Mouse (Mus musculus) heart, embryonic 12.5 days (tissue): Measurements from ENCODE around the gene Gpr15. TPM values are rescaled to one million over a fixed set of nuclear protein-coding genes. Genes with fewer than 3 reads are reported as not detected.
A peak's percentile ranks its signal among the peaks of the same experiment; 100 is the strongest.

ENCODE experiments used
- ATAC-seq: fragments of 200-750 bp; cut with Nextera tagmentation; 2 replicates; pipeline ENCODE4 v1.8.0; 2017; ENCODE audit warnings: moderate TSS enrichment, moderate library complexity; ENCODE audit not compliant: insufficient number of reproducible peaks, low FRiP score
- H3K27ac ChIP-seq: fragments of 300-500 bp; sonication (generic); 2 replicates; pipeline ENCODE4 v1.5.1; 2016; ENCODE audit warnings: mild to moderate bottlenecking, moderate library complexity; ENCODE audit not compliant: poor library complexity, severe bottlenecking
- H3K27me3 ChIP-seq: fragments of 300-500 bp; sonication (generic); replicated peaks from 2 replicates; pipeline ENCODE4 v1.6.1; 2016; ENCODE audit warnings: mild to moderate bottlenecking, moderate library complexity
- H3K36me3 ChIP-seq: fragments of 300-500 bp; sonication (generic); 2 replicates; pipeline ENCODE4 v1.6.1; 2016; ENCODE audit warnings: mild to moderate bottlenecking, moderate library complexity
- H3K4me1 ChIP-seq: fragments of 300-500 bp; sonication (generic); replicated peaks from 2 replicates; pipeline ENCODE4 v1.6.1; 2016; ENCODE audit warnings: mild to moderate bottlenecking
- H3K4me2 ChIP-seq: fragments of 300-500 bp; sonication (generic); 2 replicates; pipeline ENCODE4 v1.6.1; 2016; ENCODE audit warnings: mild to moderate bottlenecking, moderate library complexity
- H3K4me3 ChIP-seq: fragments of 300-500 bp; sonication (generic); 2 replicates; pipeline ENCODE4 v1.5.1; 2016; ENCODE audit warnings: mild to moderate bottlenecking
- H3K9ac ChIP-seq: fragments of 300-500 bp; sonication (generic); 2 replicates; pipeline ENCODE4 v1.6.1; 2016; ENCODE audit warnings: mild to moderate bottlenecking, moderate library complexity
- H3K9me3 ChIP-seq: fragments of 300-500 bp; sonication (generic); replicated peaks from 2 replicates; pipeline ENCODE4 v1.6.1; 2016; ENCODE audit warnings: mild to moderate bottlenecking, moderate library complexity
- WGBS: fragments of 180-500 bp; shearing (Covaris S2); methylation state at CpG from one replicate; pipeline ENCODE4 v1.1.7; 2016; 5-methylcytosine and 5-hydroxymethylcytosine counted together
- polyA plus RNA-seq: library from polyadenylated mRNA; unstranded; fragments of >200 nt; fragmentation: Nextera tagmentation; extraction: Ambion mirVana; gene quantifications from 2 replicates; pipeline ENCODE4 v1.2.1, GENCODE M21; 2016

The Gpr15 gene
- polyA plus RNA-seq, 1 experiment from 2014 or later = not detected

- Histone ChIP-seq H3K4me2 (no peak overlapping the region), H3K9ac (no peak overlapping the region), H3K4me1 (peaks cover 17% of the 10 kb centered on the region), H3K9me3 (no peaks in the 10 kb centered on the region), H3K27me3 (no peaks in the 10 kb centered on the region), H3K27ac (no peak overlapping the region), H3K36me3 (no peaks in the 10 kb centered on the region), H3K4me3 (no peak overlapping the region)
- 74% methylated on average over 12 of the region's 12 CpGs for WGBS
- no peak for ATAC-seq
These were observed 17.9 kb downstream of the Gpr15 start for GRCm38 (mm10) chr16:58700816-58701424.

GRCm38 (mm10) chr16:58700174-58700573 lies 18.7 kb downstream of the Gpr15 start:
- no peak for ATAC-seq
- no peak overlapping the region for H3K9ac ChIP-seq
- WGBS = 81% methylated on average over 6 of the region's 6 CpGs
- H3K4me1 ChIP-seq = peaks cover 17% of the 10 kb centered on the region
- H3K4me3 ChIP-seq = no peak overlapping the region
- H3K36me3 ChIP-seq = no peaks in the 10 kb centered on the region
- no peaks in the 10 kb centered on the region for H3K27me3 ChIP-seq
- no peak overlapping the region for H3K4me2 ChIP-seq
- no peaks in the 10 kb centered on the region for H3K9me3 ChIP-seq
- no peak overlapping the region for H3K27ac ChIP-seq

GRCm38 (mm10) chr16:58697261-58697660 lies 21.6 kb downstream of the Gpr15 start:
- no peak overlapping the region for H3K4me2 ChIP-seq
- no peak overlapping the region for H3K4me3 ChIP-seq
- H3K27ac ChIP-seq = no peak overlapping the region
- H3K4me1 ChIP-seq = 0 out of 2 replicates have a peak, but pooled peaks cover 8% of the 10 kb centered on the region
- 86% methylated on average over 1 of the region's 1 CpGs for WGBS
- no peaks in the 10 kb centered on the region for H3K27me3 ChIP-seq
- H3K9ac ChIP-seq = no peak overlapping the region
- H3K36me3 ChIP-seq = no peaks in the 10 kb centered on the region
- H3K9me3 ChIP-seq = no peaks in the 10 kb centered on the region
- no peak for ATAC-seq

- 87% methylated on average over 3 of the region's 3 CpGs for WGBS
- H3K27ac ChIP-seq = no peak overlapping the region
- ATAC-seq = no peak
- no peak overlapping the region for H3K4me2 ChIP-seq
- H3K27me3 ChIP-seq = no peaks in the 10 kb centered on the region
- H3K4me3 ChIP-seq = no peak overlapping the region
- no peaks in the 10 kb centered on the region for H3K36me3 ChIP-seq
- H3K9ac ChIP-seq = no peak overlapping the region
- 0 out of 2 replicates have a peak, but pooled peaks cover 8% of the 10 kb centered on the region for H3K4me1 ChIP-seq
- H3K9me3 ChIP-seq = no peaks in the 10 kb centered on the region
These were observed 22.1 kb downstream of the Gpr15 start for GRCm38 (mm10) chr16:58696796-58697195.

GRCm38 (mm10) chr16:58694091-58694490 lies 24.8 kb downstream of the Gpr15 start:
- no peak overlapping the region for H3K9ac ChIP-seq
- ATAC-seq = no peak
- no peaks in the 10 kb centered on the region for H3K9me3 ChIP-seq
- H3K36me3 ChIP-seq = no peaks in the 10 kb centered on the region
- no peak overlapping the region for H3K4me3 ChIP-seq
- H3K27ac ChIP-seq = no peak overlapping the region
- H3K27me3 ChIP-seq = no peaks in the 10 kb centered on the region
- H3K4me2 ChIP-seq = no peak overlapping the region
- 84% methylated on average over 5 of the region's 5 CpGs for WGBS
- H3K4me1 ChIP-seq = no peaks in the 10 kb centered on the region

GRCm38 (mm10) chr16:58690322-58690732 lies 28.5 kb downstream of the Gpr15 start:
- no peaks in the 10 kb centered on the region for H3K27me3 ChIP-seq
- ATAC-seq = no peak
- 78% methylated on average over 5 of the region's 5 CpGs for WGBS
- no peak overlapping the region for H3K9ac ChIP-seq
- no peak overlapping the region for H3K4me3 ChIP-seq
- peaks cover 9% of the 10 kb centered on the region; the same call in 1 of the 2 replicates for H3K4me1 ChIP-seq
- 0 out of 2 replicates have a peak, but pooled peaks cover 2% of the 10 kb centered on the region for H3K9me3 ChIP-seq
- H3K36me3 ChIP-seq = no peaks in the 10 kb centered on the region
- H3K4me2 ChIP-seq = no peak overlapping the region
- no peak overlapping the region for H3K27ac ChIP-seq

- H3K4me3 ChIP-seq = no peak overlapping the region
- H3K4me2 ChIP-seq = no peak overlapping the region
- no peaks in the 10 kb centered on the region for H3K27me3 ChIP-seq
- 72% methylated on average over 5 of the region's 5 CpGs for WGBS
- no peak for ATAC-seq
- H3K4me1 ChIP-seq = peaks cover 9% of the 10 kb centered on the region; the same call in 1 of the 2 replicates
- no peak overlapping the region for H3K9ac ChIP-seq
- no peaks in the 10 kb centered on the region for H3K36me3 ChIP-seq
- H3K9me3 ChIP-seq = 0 out of 2 replicates have a peak, but pooled peaks cover 2% of the 10 kb centered on the region
- no peak overlapping the region for H3K27ac ChIP-seq
These were observed 29.2 kb downstream of the Gpr15 start for GRCm38 (mm10) chr16:58689555-58690169.

GRCm38 (mm10) chr16:58688534-58688933 lies 30.3 kb downstream of the Gpr15 start:
- Histone ChIP-seq H3K4me3 (no peak overlapping the region), H3K4me2 (no peak overlapping the region)
- no peak for ATAC-seq

GRCm38 (mm10) chr16:58685548-58686537 lies 33.0 kb downstream of the Gpr15 start:
- H3K27ac ChIP-seq = 0 out of 2 replicates have a peak overlapping the region, but pooled peaks have one; percentile 21
- 52% methylated on average over 20 of the region's 20 CpGs for WGBS
- no peak for ATAC-seq
- peak overlapping the region; percentile 48 for H3K4me2 ChIP-seq
- H3K36me3 ChIP-seq = peaks cover 11% of the 10 kb centered on the region
- H3K9ac ChIP-seq = no peak overlapping the region
- peaks cover 9% of the 10 kb centered on the region; the same call in 1 of the 2 replicates for H3K4me1 ChIP-seq
- H3K4me3 ChIP-seq = no peak overlapping the region
- H3K9me3 ChIP-seq = 0 out of 2 replicates have a peak, but pooled peaks cover 2% of the 10 kb centered on the region
- no peaks in the 10 kb centered on the region for H3K27me3 ChIP-seq

More at GRCm38 (mm10) chr16:58688534-58688933, 30.3 kb downstream of the Gpr15 start:
- Histone ChIP-seq H3K36me3 (no peaks in the 10 kb centered on the region), H3K9ac (no peak overlapping the region), H3K27me3 (no peaks in the 10 kb centered on the region), H3K27ac (no peak overlapping the region), H3K4me1 (peaks cover 9% of the 10 kb centered on the region; the same call in 1 of the 2 replicates), H3K9me3 (0 out of 2 replicates have a peak, but pooled peaks cover 2% of the 10 kb centered on the region)
- 87% methylated on average over 1 of the region's 1 CpGs for WGBS

GRCm38 (mm10) chr16:58684537-58684936 lies 34.3 kb downstream of the Gpr15 start:
- no peak overlapping the region for H3K9ac ChIP-seq
- H3K9me3 ChIP-seq = 0 out of 2 replicates have a peak, but pooled peaks cover 2% of the 10 kb centered on the region
- no peak overlapping the region for H3K4me2 ChIP-seq
- no peak for ATAC-seq
- no peak overlapping the region for H3K4me3 ChIP-seq
- peaks cover 9% of the 10 kb centered on the region; the same call in 1 of the 2 replicates for H3K4me1 ChIP-seq
- peaks cover 16% of the 10 kb centered on the region for H3K36me3 ChIP-seq
- H3K27ac ChIP-seq = no peak overlapping the region
- H3K27me3 ChIP-seq = no peaks in the 10 kb centered on the region
